Mouse (Mus musculus) embryo, embryonic 9.5 days (tissue): ENCODE measurements around the gene Pdik1l.
"Not testable (repeated sequence)": the region's sequence is repeated elsewhere in the genome, so short reads cannot be mapped to it uniquely, and the experiment has no call there.

Experiments used
- DNase-seq: peaks from one replicate; pipeline ENCODE4 v3.0.0-alpha.2; 2017; ENCODE audit errors: extremely low spot score

Gene Pdik1l

GRCm38 (mm10) chr4:134298626-134299497 lies 11.2 kb upstream of the Pdik1l start:
- DNase-seq = no peak

DNA sequence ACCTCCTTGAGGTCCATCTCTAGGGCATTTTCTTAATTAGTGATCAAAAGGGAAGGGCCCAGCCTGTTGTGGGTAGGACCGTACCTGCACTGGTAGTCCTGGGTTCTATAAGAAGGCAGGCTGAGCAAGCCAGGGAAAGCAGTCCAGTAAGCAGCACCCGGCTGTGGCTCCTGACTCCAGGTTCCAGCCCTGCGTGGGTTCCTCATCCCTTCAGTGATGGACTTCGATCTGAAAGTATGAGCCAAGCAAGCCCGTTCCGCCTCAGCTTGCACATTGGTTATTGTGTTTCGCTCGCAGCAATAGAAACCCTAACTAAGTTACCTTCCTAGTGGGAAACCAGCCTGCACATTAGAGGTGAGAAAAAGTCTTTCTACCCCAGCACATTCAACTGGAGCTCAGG lies 9.7 kb upstream of the Pdik1l start:
- no peak for DNase-seq

- DNase-seq = no peak
These were observed 8.8 kb upstream of the Pdik1l start for GRCm38 (mm10) chr4:134296523-134296922.

GRCm38 (mm10) chr4:134296096-134296495 lies 8.4 kb upstream of the Pdik1l start:
- not testable (repeated sequence) for DNase-seq

DNA sequence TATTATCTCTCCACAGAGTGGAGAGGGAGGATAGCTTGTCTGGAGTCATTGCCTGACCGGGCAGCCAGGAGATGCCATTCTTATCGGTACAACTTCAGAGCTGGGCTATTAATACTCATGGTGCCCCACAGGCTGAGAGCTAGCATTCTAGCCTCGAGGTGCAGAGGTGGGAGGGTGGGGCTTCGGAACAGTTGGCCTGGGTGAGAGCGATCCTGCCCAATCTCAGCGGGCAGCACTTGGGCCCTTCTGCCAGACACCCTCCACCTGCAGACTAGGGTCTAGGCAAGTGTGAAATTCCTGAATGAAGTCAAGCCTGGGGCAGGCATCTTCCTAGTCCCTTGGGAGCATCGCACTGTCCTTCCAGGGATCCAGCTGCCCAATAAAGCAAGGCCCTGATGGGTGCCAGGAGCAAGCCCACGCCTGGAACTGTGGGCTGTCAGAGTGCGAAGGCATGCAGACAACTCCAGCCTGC lies 6.0 kb upstream of the Pdik1l start:
- DNase-seq = no peak

DNA sequence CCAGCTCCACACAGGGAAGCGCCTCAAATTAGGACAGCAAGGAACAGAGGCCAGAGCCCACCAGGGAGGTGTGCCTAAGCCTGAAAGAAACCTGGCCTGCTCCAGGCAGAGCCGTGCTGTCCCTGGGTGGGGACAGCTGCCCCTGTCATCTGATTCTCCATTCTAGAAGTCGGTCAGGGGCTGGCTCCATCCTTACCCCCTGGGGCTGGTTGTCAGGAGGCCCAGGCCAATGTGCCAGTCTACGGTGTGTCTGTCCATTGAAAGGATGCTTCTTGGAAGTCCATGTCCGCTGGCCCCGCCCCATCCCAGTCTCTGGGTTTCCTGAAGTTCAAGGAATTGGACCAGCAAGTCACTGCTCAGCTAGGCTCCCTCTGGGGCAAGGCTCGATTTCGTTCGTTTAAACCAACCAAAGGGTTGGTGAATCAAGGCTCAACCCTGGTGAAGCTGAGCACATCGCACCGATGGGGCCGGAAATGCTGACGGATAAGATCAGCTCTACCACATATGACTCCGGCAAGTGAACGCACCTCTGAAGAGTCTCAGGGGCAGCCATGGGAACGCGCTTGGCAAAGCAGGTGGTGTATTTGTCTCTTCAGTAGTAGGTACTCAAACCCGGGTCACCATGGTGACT lies 5.5 kb upstream of the Pdik1l start:
- no peak for DNase-seq

- DNase-seq = peak; percentile 85
These were observed 4.4 kb upstream of the Pdik1l start for GRCm38 (mm10) chr4:134292067-134292466.

GRCm38 (mm10) chr4:134288397-134289256 lies 932 bp upstream of the Pdik1l start:
- DNase-seq = peak; percentile 43

- peak; percentile 97 for DNase-seq
These were observed 529 bp downstream of the Pdik1l start for GRCm38 (mm10) chr4:134287168-134287564.

DNA sequence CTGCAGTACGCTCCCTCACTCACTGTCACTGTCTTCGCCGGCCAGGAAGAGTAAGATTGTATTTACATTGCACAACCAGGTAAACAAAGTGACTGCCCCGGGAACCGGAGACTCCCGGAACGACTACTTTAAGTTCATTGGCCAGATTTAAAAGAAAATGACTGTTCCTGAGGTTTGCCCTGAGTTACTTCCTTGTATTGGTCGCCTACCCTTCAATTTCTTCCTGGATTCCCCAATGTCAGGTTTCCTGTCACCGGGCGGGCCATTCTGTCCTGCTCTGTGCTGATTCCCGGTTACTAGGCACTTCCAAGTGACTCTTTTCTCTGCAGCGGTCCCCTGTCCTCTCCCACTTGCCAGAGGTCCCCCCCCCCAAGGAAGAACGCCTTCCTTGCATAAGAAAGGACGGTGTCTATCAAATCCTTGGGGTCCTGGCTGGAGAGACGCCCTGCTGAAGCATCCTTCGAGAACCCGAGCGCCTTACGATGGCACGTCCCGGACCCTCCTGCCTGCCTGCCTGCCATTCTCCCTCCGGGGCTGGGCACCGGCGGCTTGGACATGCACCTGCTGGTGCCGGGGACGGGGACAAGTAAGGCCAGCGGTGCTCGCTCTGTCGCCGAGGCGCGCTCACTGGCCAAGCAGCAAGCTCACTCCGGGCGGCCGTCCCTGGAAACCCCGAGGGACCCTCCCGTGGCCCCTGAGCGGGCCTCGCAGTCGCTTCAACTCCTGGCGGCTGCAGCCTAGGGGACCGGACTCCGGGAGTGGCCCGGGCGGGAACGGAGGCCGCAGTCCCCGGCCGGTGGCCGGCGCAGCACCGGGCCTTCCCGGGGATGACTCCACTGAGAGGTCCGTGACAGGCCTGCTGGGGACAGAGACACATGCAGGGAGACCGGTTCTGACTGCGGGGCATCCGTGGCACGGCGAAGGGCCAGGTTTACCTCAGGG lies 1.2 kb downstream of the Pdik1l start:
- no peak for DNase-seq

GRCm38 (mm10) chr4:134284942-134285341 lies 2.8 kb downstream of the Pdik1l start:
- DNase-seq = no peak

DNA sequence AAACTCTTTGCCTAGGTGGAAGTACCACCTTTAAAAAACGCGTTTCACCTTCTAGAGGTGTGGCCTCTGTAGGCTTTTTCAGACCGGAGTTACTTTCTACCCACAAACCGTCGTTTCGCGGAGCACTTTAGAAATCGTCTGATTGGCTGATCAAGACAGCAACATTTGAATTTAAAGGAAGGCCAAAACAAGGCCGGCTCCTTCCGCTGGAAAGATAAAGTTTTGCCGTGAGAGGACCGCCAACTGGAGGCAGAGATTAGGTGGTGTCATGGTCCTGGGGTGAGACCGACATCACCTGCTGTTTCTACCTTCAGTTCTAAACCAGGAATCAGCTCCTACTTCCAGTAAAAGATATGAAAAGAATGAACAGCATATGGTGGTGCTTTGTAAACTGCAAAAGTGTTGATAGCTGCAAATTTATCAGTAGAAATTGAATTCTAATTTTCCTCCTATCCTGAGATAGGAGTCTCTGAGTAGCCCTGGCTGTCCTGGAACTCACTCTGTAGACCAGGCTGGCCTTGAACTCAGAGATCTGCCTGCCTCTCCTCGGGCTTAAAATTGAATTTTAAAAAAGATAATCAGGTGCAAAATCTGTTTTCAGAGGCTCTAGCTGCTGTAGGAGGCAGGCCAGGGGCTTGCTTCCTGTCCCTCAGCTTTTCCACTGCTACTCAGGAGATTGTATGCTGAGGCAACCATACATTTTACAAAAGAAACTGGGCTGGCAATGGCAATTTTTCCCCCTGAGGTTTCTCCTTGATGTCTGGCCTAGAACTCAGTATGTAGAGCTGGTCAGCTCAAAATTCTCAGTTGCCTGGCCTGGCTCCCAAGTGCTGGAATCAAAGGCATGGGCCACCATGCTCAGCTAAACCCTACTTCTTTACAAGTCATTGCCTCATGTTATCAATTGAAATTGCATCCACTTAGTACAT lies 14.0 kb downstream of the Pdik1l start:
- peak; percentile 33 for DNase-seq

DNA sequence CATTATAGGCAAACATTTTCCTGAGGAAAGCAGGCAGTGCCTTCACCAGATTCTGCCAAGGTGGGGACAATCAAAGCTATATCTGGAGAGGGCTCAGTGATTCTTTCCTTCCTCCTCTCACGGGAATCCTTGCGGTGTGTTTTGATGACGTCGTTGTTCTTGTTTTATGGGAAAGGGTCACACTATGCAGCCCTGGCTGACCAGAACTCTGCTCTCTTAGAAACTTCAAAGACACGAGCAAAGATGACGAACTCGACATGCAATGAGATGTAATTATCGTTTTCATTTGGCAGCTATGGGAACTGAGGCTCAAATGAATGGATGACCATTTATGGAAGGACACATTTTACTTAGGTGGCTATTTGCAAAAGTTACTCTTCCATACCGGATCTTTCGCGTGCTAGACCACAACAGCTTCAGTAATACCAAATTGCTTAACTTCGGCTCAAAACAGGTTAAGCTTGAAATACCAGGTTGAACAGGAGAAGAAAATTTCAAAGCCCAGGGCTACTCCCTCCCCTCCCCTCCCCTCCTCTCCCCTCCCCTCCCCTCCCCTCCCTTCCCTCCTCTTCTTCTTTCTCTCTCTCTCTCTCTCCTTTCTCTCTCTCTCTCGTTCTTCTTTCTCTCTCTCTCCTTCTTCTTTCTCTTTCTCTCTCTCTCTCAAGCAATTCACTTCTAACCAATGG lies 14.8 kb downstream of the Pdik1l start:
- no peak for DNase-seq

DNA sequence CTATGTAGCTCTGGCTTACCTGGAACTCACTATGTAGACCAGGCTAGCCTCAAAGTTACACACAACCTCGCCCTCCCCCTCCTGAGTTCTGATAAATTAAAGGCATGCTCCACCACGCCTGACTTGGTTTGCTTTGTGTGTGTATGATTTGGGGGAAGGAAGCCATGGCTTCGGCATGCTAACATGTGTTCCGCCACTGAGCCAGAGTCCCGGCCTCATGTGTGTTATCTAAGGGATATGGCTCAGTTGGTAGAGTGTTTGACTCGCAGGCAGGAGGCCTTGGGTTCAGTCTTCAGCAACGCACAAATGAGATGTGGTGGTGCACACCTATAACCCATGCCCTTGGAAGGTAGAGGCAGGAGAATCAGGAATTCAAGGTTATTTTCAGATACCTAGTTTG lies 15.7 kb downstream of the Pdik1l start:
- no peak for DNase-seq

GRCm38 (mm10) chr4:134269622-134270021 lies 18.1 kb downstream of the Pdik1l start:
- not testable (repeated sequence) for DNase-seq

DNA sequence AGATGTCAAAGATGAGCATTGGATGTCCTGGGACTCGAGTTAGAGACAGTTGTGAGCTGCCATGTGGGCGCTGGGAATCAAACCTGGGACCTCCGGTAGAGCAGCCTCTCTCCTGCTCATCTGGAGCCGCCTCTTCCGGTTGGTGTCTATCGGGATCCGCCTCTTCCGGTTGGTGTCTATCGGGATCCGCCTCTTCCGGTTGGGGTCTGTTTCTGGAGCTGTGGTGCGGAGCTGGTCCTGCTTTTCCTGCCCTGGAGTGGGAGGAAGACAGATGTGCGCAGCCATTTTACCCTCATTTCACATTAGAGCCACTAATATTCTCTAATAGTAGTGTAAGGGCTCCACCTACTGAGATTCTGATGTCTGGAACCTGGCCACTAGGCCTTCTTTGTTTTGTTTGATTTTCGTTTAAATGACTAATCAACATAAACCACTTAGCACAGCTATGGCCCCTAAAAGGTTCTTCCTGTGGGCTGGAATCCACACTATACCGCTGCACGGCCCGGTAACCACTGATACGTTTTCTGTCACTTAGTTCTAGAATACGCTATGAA lies 19.5 kb downstream of the Pdik1l start:
- DNase-seq = no peak

DNA sequence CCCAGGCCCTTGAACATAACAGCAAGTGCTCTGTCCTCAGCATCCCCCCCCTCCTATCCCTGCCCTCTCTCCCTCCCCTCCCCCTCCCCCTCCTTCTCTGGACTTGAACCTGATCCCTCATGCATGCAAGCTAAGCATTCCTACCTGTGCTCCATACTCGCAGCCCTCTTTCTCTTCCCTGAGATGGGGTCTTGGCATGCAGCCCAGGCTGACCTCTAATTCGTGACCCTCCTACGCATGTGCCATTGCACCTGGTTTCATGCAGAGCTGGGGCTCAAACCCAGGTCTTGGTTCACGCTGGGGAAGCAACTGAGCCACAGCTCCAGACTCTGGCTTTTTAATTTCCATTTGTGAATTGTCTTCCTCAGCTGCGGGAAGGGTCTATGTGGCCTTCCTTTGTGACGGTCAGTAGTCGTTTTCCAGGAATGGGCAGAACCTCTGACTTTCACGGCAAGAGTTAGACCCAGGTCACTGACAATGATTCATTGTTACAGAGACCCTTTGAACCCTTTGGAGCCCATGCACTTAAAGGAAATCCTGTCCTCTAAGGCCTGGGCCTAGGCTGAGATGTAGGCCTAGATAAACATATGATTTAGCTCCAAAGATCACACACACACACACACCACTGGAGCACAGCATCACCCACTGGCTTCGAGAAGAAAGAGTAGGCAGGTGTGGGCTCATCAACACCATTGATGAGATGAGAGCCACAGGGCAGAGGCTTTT lies 21.7 kb downstream of the Pdik1l start:
- no peak for DNase-seq

- peak; percentile 55 for DNase-seq
These were observed 24.5 kb downstream of the Pdik1l start for GRCm38 (mm10) chr4:134263191-134263590.
